Mouse (Mus musculus) spleen, postnatal 4 days (tissue): Measurements from ENCODE around the gene Gm9508.

Experiments used
- DNase-seq, 2 experiments: peaks; one replicate each; pipeline ENCODE4 v3.0.0; 2022; ENCODE audit warnings: low spot score in 2 of 2

Gene Gm9508

GRCm38 (mm10) chr10:77670710-77671109, 26.3 kb downstream of the Gm9508 start:
- no peak for DNase-seq

- no peak for DNase-seq
Measured at GRCm38 (mm10) chr10:77667402-77667801, 29.6 kb downstream of the Gm9508 start.

- no peak for DNase-seq
Measured at GRCm38 (mm10) chr10:77666342-77666741, 30.7 kb downstream of the Gm9508 start.

GRCm38 (mm10) chr10:77663949-77664665, 32.9 kb downstream of the Gm9508 start:
- DNase-seq: no peak

GRCm38 (mm10) chr10:77658286-77658994, 38.6 kb downstream of the Gm9508 start:
- no peak for DNase-seq

GRCm38 (mm10) chr10:77652046-77652445, 45.0 kb downstream of the Gm9508 start:
- no peak for DNase-seq

GRCm38 (mm10) chr10:77647901-77648300, 49.1 kb downstream of the Gm9508 start:
- DNase-seq: no peak

- no peak for DNase-seq
Measured at GRCm38 (mm10) chr10:77647461-77647860, 49.6 kb downstream of the Gm9508 start.
